Mouse (Mus musculus) c-Kit-positive CD71-negative TER-119-negative erythroid progenitor cells, embryonic 14.5 days (primary cell): ENCODE data around the gene Arl8b.
"Not testable (repeated sequence)": the region's sequence is repeated elsewhere in the genome, so short reads cannot be mapped to it uniquely, and the experiment has no call there.

Source experiments
- DNase-seq: peaks from one replicate; pipeline ENCODE4 v3.0.0-alpha.2; 2013; ENCODE audit warnings: low read depth

The Arl8b gene

DNA sequence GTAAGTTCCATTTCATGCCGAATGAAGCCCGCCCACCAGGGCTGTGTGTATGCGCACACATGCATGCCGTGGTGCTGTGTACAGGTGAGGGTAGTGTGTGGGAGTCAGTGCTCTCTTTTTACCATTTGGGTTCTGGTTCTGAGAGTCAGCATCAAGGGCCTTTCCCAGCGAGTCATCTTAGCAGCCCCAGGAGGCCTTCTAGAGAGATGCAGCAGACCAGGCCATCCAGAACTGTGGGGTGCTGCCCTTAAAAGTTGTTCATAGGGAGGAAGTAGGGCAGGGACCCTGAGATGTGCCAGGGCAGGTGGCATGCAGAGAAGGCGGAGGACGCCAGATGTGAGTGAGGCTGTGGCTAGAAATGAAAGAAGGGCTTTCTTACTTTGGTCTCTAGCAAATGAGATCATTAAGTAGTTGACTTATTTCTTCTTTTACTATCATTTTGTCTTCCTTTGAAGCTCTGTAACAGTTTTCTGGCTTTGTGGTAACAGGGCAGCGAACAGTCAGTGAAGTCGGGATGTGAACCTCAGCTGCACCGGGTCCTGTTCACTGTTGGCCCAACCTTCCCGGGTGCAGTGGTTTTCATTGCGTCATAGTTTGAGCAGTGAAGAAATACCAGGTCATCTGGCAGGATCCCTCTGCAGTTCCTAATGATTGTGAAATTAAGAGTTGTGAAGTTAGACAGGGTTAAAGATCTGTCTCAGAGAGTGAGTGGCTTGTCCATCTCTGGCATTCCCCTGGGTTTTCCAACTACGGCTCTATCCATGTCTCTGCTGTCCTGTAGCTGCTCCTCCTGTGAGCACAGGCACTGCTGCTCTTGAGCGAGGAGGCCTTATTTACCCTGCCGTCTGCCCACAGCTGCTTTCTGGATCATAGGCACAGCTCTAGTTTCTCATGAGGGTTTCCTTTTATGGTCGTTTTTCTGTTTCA lies 53.1 kb downstream of the Arl8b start:
- peak; percentile 56 for DNase-seq

DNA sequence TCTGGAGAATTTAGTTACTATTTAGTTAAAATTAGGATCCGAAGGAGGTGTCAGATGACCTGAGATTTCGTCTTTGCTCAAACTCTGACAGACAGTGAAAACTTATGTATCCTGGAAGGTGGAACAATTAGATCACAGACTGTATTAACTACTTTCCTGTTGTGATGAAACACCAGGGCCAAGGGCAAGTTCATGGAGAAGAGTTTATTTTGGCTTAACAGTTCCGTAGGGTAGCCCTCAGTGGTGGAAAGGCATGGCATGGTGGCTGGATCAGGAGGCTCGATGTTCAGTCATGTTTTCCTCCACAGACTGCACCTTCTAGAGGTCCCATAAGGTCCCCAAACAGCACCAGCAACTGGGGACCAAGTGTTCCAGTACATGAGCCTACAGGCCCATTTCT lies 54.2 kb downstream of the Arl8b start:
- no peak for DNase-seq

DNA sequence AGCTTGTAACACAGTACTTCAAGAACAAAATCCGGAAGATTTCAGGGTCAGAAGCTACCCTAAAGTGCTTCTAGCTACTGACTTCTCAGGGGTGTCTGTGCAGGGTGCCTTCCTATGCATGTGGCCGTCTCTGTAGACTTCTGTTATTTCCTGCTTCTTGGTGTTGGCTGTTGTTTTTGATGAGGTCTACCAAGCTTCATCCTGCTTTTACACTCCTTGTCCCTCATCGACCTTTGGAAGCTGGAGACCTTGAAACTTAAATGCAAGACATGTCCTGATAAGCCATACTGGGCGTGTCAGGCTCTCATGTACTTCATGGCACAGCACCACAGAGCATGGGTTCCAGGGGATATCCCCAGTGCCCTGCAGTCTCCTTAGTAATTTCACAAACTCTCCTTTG lies 55.1 kb downstream of the Arl8b start:
- no peak for DNase-seq

DNA sequence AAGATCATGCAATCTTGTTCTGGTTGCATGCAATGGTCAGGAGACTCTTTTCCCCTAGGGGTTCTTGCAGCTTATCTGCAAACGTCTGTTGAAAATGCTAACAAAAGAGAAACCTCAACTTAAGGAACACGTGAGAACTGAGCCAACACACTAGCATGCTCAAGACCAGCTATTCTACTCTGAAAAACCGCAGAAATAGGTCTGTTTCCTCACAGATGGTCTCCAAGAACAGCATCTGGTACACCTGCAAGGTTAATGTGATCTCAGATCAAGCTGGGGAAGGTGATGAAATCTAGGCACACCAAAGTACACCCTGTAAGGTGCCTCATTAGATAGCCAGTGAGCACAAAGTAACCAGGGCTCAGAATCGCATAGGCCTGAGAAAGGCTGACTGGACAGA lies 56.5 kb downstream of the Arl8b start:
- no peak for DNase-seq

DNA sequence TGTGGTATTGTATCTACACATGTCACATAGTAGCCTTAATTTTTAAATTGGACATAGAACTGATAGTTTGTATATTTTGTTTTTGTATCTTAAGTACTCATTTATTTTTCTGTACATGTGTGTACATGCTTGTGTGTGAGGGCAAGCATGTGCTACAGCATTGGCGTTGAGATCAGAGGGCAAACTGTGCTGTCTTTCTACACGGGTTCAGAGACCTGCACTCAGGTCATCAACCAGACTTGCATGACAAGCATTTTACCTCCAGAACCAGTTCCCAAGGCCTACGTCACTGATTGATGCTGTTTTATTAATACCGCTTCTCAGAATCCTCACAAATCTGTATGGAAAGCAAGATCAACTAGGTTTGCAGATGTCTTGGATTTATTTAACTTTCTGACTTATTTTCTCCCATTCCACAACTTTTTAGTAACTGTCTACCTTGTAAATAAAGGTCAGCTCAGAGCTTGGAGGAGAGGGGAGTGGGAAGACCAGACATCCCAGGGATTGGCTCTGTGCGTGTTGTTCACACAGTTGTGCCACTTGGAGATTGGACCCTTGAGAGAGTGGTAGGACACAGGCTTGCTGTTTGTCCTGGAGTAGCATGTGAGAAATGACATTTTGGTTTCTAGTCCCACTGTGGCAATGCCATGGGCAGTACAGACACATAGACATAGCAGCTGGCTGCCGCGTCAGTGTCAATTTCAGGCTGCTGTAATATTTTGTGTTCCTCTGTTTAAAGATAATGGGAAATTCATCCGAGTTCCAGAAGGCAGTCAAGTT lies 58.2 kb downstream of the Arl8b start:
- no peak for DNase-seq

DNA sequence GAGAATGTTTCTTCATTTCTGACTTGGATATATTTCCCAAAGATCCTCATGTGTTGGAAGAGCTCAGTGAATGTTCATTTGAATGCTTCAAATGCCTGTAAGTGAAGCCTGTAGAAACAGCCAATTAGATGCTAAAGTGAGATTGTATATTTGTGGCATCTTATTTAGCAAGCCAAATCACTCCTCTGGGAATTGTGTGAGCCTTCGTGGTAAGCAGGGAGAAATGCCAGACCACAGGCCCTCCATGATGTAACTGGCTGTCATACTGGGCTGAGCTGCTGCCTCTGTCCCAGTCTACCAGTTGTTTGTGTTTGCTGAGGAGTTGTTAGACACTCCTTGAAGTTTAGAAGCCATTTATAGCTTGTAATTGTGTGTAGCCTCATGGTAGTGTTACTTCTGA lies 60.8 kb downstream of the Arl8b start:
- no peak for DNase-seq

DNA sequence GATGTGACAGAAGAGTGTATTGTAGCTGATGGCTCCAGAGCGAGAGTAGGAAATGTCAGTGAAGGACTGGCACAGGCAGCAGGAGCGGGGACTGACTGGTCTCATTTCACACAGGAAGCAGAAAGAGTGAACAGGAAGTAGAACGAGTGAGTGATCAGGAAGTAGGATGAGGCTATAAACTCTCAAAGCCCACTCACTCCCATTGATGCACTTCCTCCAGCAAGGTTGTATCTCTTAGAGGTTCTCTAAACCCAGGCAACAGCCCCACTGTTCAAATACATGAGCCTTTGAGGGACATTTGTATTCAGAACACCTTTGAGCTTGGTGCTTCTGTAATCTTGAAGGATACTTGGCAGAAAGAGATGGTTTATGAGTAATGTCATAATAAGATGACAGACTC lies 61.2 kb downstream of the Arl8b start:
- no peak for DNase-seq

DNA sequence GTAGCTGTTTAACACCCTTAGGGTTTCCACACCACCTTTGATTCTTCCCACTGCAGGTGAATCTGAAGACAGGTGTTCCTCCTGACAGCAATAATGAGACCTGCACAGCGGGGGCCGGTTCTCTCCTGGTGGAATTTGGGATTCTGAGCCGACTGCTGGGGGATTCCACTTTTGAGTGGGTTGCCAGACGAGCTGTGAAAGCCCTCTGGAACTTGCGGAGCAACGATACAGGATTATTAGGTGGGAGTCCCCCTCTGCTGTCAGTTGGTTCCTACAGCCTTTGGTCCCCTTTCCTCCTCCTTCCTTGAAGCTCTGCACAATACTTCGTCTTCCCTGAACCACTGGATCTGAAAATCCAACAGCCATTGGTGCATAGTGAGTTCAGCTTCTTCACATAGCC lies 61.9 kb downstream of the Arl8b start:
- DNase-seq = no peak

DNA sequence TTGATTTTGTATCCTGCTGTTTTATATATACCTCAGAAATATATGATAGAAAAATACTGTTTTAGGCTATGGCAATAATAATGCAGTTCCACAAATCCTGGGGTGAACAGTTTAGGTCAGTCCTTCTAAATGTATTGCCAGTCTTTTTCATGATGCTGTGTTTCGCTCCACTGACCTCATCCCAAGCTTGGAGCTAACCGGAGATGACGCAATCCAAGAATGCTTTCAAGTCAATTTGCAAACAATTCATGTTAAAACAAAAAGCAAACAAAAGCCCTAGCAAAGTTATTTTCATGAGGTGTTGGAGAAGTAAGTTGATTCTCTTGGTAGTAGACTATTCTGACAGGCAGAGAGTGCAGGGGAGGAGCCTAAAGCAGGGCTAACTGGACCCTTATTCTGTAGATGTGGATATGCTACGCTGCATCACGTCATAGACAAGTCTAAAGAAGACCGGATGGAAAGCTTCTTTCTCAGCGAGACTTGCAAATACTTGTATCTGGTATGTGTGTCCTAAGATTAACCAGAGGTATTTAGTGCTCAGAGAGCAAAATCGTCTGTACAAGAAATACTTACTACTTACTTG lies 69.3 kb downstream of the Arl8b start:
- DNase-seq = no peak

DNA sequence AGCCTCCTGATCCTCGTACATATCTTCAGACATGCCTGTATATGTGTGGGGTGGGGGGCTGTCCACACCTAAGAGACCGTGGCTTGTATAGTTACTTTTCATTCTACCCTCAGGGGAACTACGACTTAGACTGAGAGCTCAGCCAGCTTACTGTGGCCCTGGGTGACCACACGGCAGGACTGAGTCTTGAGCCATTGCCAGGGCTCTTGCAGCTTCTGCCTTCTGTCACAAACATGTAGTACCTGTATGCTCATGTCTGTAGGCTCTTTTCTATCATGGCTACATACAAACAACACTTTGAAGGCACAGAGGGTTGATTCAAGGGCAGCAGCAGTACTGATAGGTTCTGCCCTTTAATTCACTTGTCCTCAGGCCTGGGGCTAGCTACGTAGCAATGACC lies 70.1 kb downstream of the Arl8b start:
- no peak for DNase-seq

DNA sequence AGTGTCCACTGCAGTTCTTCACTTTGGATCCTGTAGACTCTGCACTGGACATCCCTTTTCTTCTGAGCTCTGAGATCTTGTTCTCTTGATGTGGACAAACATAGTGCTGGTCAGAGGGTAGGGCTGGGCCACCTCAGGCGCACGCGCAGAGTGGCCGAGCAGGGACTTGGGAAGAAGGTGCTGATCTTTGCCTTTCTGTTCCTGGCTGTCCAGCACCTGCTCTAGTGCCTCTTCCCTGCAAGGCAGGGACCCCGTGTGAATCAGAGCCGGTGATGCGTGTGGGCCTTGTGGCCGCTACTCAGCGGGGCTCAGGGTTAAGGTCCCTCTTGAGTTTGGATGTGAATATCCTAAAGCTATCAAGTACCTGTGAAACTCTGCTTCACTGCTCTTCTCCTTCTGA lies 75.7 kb downstream of the Arl8b start:
- DNase-seq = no peak

DNA sequence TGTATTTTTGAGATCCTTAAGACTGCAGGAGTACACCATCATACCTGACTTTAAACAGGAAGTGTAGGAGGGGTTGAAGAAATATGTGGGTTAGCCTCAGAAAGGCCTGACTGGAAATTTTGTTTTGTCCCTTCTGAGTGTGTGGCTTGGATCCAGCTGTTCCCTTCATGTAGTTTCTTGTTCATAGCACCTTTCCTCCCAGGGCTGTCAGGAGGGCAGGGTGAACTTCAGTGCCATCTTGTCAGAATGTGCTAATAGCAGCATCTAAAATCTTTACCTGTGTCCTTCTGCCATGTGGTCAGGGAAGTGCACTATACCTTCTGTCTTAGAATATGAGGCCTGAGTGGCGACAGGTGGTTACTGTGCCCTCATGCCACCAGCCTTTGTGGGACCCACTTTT lies 78.3 kb downstream of the Arl8b start:
- no peak for DNase-seq

DNA sequence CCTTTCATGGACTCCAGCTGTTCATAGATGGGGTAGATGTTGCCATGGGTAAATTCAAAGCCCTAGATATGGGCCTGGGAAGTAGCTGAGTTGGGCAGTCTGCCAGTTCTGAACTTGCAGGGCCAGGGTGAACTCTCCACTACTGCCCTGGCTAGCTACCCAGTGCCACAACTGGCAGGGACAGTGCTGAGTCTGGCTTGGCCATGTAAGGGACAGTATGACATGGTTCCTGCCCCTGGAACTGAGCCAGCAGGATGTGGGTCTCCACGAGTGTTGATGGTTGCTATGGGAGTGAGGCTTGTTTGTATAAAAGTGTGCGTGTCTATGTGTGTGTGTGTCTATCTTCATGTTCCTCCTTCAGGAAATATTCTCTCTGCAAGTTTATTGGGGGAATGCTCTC lies 79.6 kb downstream of the Arl8b start:
- DNase-seq = no peak

DNA sequence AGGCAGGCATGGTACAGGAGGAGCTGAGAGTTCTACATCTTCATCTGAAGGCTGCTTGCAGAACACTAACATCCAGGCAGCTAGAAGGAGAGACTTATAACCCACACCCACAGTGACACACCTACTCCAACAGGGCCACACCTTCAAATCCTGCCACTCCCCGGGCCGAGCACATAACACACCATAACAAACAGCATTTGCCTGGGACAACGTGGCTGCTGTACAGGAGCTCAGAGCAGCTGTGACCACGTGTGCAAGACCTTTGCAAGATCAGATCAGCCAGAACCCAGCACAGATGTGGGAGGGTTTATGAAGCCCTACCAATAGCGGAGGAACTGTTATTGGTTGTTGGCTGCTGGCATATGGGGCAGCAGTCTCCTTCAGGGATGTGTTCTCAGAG lies 83.4 kb downstream of the Arl8b start:
- no peak for DNase-seq

DNA sequence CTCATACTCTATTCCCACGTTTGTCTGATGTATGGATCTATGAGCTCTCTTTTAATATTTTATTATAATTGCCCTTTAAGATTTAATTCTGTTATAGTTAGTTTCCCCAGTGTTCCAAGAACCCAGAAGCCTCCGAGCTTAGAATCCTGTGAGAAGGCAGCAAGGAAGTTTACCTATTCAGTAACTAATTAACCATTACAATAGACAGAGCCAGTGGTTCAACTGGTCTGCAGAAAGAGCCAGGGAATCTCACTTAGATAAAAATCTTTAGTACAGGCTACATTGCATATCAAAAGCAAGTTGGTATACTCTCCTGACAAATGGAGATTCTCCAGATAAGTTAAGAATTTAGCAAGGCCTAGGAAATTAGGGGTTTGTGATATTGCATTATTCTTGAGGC lies 86.1 kb downstream of the Arl8b start:
- DNase-seq = not testable (repeated sequence)

DNA sequence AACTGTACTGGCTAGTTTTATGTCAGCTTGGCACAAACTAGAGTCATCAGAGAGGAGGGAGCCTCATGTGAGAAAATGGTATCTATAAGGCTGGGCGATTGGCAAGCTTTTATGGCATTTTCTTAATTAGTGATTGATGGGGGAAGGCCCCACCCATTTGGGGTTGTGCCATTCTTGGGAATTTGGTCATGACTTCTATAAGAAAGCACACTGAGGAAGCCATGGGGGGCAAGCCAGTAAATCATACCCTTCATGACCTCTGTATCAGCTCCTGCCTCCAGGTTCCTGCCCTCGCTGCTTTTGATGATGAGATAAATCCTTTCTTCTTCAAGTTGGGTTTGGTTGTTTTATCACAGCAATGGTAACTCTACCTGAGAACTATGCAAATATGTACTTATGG lies 87.5 kb downstream of the Arl8b start:
- DNase-seq = no peak

DNA sequence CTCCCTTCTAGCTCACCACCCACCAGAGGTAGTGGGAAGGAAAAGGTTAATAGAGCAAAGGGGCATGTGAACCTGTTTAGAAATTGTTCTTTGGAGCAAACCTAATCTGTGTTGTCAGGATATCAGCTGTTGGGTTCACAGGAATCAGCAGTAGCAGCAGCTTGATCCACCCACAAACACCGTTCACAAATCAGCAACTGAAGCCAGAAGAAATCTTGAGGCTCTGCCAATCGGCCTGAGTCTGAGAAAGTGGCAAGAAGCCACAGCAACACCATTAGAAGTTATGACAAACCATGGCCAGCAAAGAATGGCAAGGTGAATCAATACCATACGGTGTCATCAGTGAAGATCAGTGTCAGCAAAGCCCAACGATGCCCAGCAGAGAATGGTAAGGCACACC lies 88.4 kb downstream of the Arl8b start:
- no peak for DNase-seq
